Mouse (Mus musculus) spleen, postnatal 4 days (tissue): Measurements from ENCODE around the gene Rln3.

Source experiments
- DNase-seq, 2 experiments: peaks; one replicate each; pipeline ENCODE4 v3.0.0; 2022; ENCODE audit warnings: low spot score in 2 of 2

The Rln3 gene

DNA sequence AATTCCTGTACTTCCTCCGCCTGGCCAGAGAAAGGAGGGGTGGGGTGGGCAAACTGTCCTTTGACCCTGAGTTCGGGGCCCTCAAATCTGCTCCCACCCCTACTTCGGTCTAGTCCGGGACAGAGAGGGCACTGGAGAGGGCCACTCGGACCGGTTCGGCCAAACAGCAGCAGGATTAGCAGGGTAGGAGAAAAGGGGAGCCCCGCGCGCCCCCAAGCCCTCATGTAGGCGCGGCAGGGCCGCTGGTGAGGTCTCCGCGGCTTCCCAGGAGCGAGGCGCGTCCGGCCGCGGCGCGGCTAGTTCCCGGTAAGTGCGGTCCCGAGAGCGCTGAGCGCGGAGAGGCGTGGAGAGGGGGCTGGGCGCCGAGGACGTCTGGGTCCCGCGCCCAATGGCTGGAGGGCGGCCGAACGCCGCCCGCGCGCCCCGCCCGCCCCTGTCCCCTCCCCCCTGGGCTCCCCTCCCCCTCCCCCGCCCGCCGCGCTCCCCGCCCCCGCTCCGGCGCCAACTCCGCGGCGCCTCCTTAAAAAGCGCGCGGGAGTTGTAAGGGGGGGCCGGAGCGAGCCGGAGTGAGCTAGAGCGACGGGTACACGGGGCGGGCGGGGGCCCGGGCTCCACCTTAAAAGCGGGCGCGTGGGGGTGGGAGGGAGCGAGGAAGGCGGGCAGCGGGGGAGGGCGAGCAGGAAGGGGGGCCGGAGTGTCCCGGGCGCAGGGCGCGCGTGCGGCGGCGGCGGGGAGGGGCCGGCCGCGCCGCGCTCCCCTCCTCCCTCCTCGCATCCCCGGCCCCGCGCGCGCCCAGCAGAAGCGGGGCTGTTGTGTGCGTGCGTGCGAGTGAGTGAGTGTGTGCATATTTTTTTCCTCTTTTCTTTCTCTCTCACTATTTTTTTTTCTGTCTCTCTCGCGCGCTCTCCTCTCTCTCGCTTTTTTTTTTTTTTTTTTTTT is 48.0 kb downstream of the Rln3 start:
- DNase-seq, result peak; percentile 82 to 89

DNA sequence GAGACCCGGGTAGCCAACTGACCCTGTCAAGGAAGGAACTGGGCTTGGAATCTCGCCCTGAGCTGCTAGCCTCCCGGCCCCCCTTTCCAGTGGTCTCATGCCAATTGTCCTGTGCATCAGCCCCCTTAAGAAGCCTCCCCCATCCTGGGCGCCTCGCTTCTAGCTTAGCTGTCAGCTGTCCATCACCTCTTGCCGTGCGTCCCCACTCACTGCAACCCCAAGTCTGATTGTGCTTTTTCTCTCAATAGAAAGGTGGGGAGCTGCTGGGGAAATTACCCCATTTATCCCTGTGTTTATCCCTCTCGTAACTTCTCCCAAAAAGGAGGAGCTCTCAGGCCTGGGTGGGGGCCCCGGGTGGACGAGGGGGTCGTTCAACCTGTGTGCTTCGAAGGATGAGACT is 48.8 kb downstream of the Rln3 start:
- DNase-seq, result peak in 1 of 2 experiments; percentile 67

DNA sequence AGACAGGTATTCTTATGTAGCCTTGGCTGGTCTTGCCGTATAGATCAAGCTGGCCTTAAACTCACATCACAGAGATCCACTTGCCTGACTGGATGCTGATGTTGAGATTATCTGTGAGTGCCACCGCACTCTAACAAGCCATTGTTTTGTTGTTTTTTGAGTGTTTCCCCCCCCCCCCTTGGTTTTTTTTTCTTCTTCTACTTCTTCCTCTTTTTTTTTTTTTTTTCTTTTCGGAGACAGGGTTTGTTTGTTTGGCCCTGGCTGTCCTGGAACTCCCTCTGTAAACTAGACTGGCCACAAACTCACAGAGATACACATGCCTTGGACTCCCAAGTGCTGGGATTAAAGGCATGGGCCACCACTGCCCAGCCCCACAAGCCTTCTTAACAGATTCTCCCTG is 50.8 kb downstream of the Rln3 start:
- DNase-seq, result no peak
